Mouse (Mus musculus) heart, embryonic 14.5 days (tissue): ENCODE results near the gene Tlk2. TPM values are rescaled to one million over a fixed set of nuclear protein-coding genes. Genes with fewer than 3 reads are reported as not detected.

Experiments
- ATAC-seq: fragments of 200-750 bp; cut with Nextera tagmentation; 2 replicates; pipeline ENCODE4 v1.8.0; 2017; ENCODE audit warnings: low read depth, moderate TSS enrichment; ENCODE audit not compliant: insufficient number of reproducible peaks, insufficient read depth, low FRiP score
- H3K27ac ChIP-seq, 2 experiments: fragments of 200-500 bp in 1 of 2; fragments of 300-500 bp in 1 of 2; sonication (generic) in 1 of 2; replicated peaks in 1 of 2; 2 replicates each; pipeline ENCODE4 v1.5.1; 2012 to 2014; ENCODE audit warnings: low read depth in 2 of 2, low read length in 2 of 2, control low read depth in 1 of 2, mild to moderate bottlenecking in 1 of 2, mixed read lengths in 1 of 2; ENCODE audit not compliant: control insufficient read depth in 1 of 2, insufficient read depth in 1 of 2
- H3K27me3 ChIP-seq: fragments of 300-500 bp; sonication (generic); 2 replicates; pipeline ENCODE4 v1.6.1; 2014; ENCODE audit warnings: mild to moderate bottlenecking, low read length, control low read depth; ENCODE audit not compliant: control insufficient read depth, insufficient read depth
- H3K36me3 ChIP-seq: fragments of 300-500 bp; sonication (generic); 2 replicates; pipeline ENCODE4 v1.6.1; 2014; ENCODE audit warnings: mild to moderate bottlenecking, control low read depth, low read length, mixed read lengths; ENCODE audit not compliant: control insufficient read depth, insufficient read depth
- H3K4me1 ChIP-seq, 2 experiments: fragments of 200-500 bp in 1 of 2; fragments of 300-500 bp in 1 of 2; sonication (generic) in 1 of 2; 2 replicates each; pipeline ENCODE4 v1.6.1; 2012 to 2014; ENCODE audit warnings: low read length in 2 of 2, control low read depth in 1 of 2, mixed read lengths in 1 of 2; ENCODE audit not compliant: control insufficient read depth in 2 of 2, insufficient read depth in 2 of 2
- H3K4me2 ChIP-seq: fragments of 300-500 bp; sonication (generic); 2 replicates; pipeline ENCODE4 v1.6.1; 2014; ENCODE audit warnings: mild to moderate bottlenecking, low read length
- H3K4me3 ChIP-seq, 2 experiments: fragments of 200-500 bp in 1 of 2; fragments of 300-500 bp in 1 of 2; sonication (generic) in 1 of 2; 2 replicates each; pipeline ENCODE4 v1.5.1; 2012 to 2014; ENCODE audit warnings: low read length in 2 of 2, mild to moderate bottlenecking in 2 of 2, control low read depth in 1 of 2, low read depth in 1 of 2, moderate library complexity in 1 of 2; ENCODE audit not compliant: control insufficient read depth in 1 of 2, insufficient read depth in 1 of 2
- H3K9ac ChIP-seq: fragments of 300-500 bp; sonication (generic); 2 replicates; pipeline ENCODE4 v1.6.1; 2014; ENCODE audit warnings: mild to moderate bottlenecking, low read length
- H3K9me3 ChIP-seq: fragments of 300-500 bp; sonication (generic); 2 replicates; pipeline ENCODE4 v1.6.1; 2016; ENCODE audit warnings: low read length, control low read depth; ENCODE audit not compliant: control insufficient read depth
- WGBS: fragments of 180-500 bp; shearing (Covaris S2); extraction: QIAGEN DNeasy Blood & Tissue Kit; methylation state at CpG from one replicate; pipeline ENCODE4 v1.1.7; 2014; 5-methylcytosine and 5-hydroxymethylcytosine counted together
- polyA plus RNA-seq: library from polyadenylated mRNA; unstranded; fragments of >200 nt; fragmentation: Nextera tagmentation; extraction: Ambion mirVana; gene quantifications from 2 replicates; pipeline ENCODE4 v1.2.1, GENCODE M21; 2014

Gene Tlk2
- polyA plus RNA-seq, 1 experiment from 2014 or later = 21.9 TPM

DNA sequence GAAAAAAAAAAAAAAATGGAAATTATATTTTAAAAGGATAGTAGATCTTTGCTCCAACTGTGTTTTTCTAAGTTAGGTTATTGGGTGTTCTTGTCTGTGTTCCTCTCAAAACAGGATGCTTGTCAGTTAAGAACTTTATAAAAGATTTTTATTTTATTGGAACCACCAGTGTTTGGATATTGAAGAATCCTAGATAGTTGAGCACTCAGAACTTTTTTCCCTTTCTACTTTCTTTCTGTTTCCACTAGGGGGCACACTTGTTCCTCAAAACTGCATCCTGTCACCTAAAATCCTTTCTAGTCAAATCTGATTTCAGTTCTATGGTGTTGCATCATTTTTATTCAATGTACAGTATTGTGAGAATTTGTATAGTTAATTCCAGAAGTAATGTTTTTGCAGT, 62.4 kb downstream of the Tlk2 start:
- no peak overlapping the region for H3K9ac ChIP-seq
- H3K27ac ChIP-seq = no peak overlapping the region
- H3K4me1 ChIP-seq = peaks cover 4 to 9% of the 10 kb centered on the region in 2 experiments; a peak in 3 of 4 replicates
- no peak overlapping the region for H3K4me2 ChIP-seq
- peaks cover 61% of the 10 kb centered on the region for H3K36me3 ChIP-seq
- no peaks in the 10 kb centered on the region for H3K9me3 ChIP-seq
- H3K4me3 ChIP-seq = no peak overlapping the region
- no peak for ATAC-seq
- H3K27me3 ChIP-seq = no peaks in the 10 kb centered on the region

DNA sequence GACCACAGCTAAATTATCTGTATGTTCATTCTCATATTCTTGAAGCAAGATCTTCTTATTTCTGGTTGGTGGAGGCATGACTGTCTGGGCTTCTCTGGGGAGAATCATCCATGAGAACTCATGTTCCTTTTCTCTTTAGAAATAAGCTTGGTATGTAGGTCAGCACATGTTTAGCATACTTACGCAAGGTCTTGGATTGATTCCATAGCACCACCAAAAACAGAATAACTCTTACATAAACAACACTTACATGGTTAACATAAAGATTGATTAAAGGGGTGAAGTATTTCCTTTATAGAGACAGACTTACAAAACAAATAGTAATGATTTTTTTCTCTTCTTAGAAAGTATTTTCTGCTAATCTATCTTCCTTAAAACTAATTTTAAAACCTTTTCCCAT, 67.8 kb downstream of the Tlk2 start:
- Histone ChIP-seq H3K36me3 (peaks cover 91% of the 10 kb centered on the region), H3K9me3 (no peaks in the 10 kb centered on the region), H3K4me1 (no peaks in the 10 kb centered on the region), H3K9ac (no peak overlapping the region), H3K27ac (no peak overlapping the region), H3K4me2 (no peak overlapping the region), H3K4me3 (no peak overlapping the region), H3K27me3 (no peaks in the 10 kb centered on the region)
- 97% methylated on average over 1 of the region's 1 CpGs for whole genome bisulfite sequencing
- no peak for ATAC-seq

DNA sequence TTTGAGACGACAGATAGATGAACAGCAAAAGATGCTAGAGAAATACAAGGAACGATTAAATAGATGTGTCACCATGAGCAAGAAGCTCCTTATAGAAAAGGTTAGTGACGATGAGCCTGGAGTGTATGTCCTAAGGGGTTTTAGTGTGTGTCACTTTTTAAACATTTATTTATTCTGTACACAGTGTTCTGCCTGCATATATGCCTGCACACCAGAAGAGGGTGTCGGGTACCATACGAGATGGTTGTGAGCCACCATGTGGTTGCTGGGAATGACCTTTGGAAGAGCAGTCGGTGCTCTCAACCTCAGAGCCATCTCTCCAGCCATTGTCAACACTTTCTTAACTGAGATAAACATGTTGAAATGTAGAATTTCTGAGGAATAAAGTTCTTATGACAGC, 68.2 kb downstream of the Tlk2 start:
- Histone ChIP-seq H3K36me3 (peaks cover 90% of the 10 kb centered on the region), H3K9ac (no peak overlapping the region), H3K27me3 (no peaks in the 10 kb centered on the region), H3K27ac (no peak overlapping the region), H3K9me3 (no peaks in the 10 kb centered on the region), H3K4me3 (no peak overlapping the region), H3K4me1 (no peaks in the 10 kb centered on the region), H3K4me2 (no peak overlapping the region)
- 86% methylated on average over 6 of the region's 6 CpGs for WGBS
- no peak for ATAC-seq

DNA sequence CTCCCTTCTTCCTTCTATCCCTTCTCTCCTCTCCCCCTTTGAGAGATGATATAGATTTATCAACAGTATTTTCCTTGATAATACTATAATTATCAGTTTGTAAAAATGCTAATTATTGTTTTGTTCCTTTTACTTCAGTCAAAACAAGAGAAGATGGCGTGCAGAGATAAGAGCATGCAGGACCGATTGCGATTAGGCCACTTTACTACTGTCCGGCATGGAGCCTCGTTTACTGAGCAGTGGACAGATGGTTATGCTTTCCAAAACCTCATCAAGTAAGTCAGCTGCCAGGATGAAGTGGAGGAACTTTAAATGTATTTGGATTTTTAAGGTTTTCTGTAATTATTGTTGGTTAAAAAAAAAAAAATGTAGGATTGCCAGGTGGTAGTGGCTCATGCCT, 68.7 kb downstream of the Tlk2 start:
- no peaks in the 10 kb centered on the region for H3K27me3 ChIP-seq
- 95% methylated on average over 5 of the region's 5 CpGs for WGBS
- ATAC-seq = no peak
- no peaks in the 10 kb centered on the region for H3K4me1 ChIP-seq
- H3K36me3 ChIP-seq = peaks cover 89% of the 10 kb centered on the region
- H3K9ac ChIP-seq = no peak overlapping the region
- H3K4me3 ChIP-seq = no peak overlapping the region
- no peak overlapping the region for H3K27ac ChIP-seq
- H3K9me3 ChIP-seq = no peaks in the 10 kb centered on the region
- H3K4me2 ChIP-seq = no peak overlapping the region

DNA sequence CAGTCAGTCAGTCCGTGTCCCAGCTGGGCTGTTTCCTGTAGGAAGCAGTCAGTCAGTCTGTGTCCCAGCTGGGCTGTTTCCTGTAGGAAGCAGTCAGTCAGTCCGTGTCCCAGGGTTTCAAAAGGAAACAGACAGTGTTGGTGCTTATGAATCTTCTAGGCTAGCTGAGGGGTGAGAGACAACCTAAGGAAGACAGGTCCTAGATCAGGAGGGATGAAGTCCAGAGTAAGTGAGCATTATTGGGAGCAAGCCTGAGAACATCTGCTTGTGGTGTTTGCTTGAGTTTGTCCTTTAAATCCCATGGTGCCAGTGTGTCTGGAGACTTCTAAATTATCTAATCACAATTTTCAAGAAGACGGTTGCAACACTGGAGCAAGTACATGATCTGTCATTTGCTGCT, 81.1 kb downstream of the Tlk2 start:
- Histone ChIP-seq H3K4me2 (no peak overlapping the region), H3K27ac (no peak overlapping the region), H3K9me3 (no peaks in the 10 kb centered on the region), H3K36me3 (peaks cover 87% of the 10 kb centered on the region), H3K27me3 (no peaks in the 10 kb centered on the region), H3K4me3 (no peak overlapping the region), H3K9ac (no peak overlapping the region), H3K4me1 (no peaks in the 10 kb centered on the region)
- 51% methylated on average over 3 of the region's 3 CpGs for WGBS
- ATAC-seq = no peak

DNA sequence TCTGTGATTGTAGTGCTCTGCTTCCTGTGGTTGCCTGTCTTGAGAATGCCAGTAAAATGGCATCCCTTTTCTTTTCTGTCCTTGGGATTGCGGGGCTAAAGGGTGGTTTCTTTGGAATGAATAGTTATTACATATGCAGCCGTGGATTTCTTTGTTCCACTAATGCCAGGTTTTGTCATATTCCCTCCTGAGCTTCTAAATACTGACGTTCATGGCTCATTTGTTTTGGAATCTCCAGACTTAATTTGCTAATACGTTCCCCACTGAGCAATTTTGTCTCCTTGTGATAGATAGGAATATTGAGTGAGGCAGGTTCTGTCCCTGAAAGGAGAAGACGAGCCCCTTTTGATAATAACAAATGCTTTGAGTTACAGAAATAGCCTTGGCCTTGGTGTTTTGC, 82.5 kb downstream of the Tlk2 start:
- no peaks in the 10 kb centered on the region for H3K9me3 ChIP-seq
- H3K27me3 ChIP-seq = no peaks in the 10 kb centered on the region
- peaks cover 79% of the 10 kb centered on the region for H3K36me3 ChIP-seq
- H3K9ac ChIP-seq = no peak overlapping the region
- H3K4me3 ChIP-seq = no peak overlapping the region
- ATAC-seq = no peak
- H3K4me1 ChIP-seq = no peaks in the 10 kb centered on the region
- H3K4me2 ChIP-seq = no peak overlapping the region
- no peak overlapping the region for H3K27ac ChIP-seq
- 86% methylated on average over 5 of the region's 5 CpGs for WGBS

DNA sequence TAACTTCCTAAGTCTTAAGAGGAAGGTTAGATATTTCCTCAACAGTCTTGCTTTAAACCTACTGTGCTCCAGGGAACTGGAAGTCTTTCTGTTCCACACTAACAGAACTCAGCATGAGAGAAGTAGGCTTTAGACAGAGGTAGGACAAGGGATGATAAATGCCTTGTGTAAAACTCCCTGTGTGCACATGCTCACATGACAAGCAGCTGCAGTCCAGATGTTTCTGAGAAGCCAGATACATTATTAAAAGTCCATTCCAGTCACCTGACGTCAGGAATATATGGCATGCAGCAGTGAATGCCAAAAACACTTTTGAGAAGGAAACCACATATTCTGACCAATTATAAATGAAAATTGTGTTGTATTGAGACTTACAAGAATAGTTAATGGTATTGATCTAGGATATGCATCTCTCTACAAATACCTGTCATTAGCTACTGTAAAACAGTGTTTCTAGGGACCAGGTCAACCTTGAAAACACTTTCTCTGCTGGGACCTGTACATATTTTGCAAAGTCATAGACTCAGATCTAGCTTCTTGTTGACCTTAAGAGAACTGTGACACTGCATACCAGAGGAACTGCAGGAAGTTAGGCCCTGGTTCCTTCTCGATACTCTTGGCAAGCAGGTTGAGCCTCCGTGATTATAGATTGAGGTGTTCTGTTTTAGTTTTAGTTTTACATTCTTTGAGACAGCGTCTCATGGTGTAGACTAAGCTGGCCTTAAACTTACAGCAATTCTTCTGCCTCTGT, 83.2 kb downstream of the Tlk2 start:
- no peak for ATAC-seq
- Histone ChIP-seq H3K27ac (no peak overlapping the region), H3K4me2 (no peak overlapping the region), H3K4me3 (no peak overlapping the region), H3K9me3 (no peaks in the 10 kb centered on the region), H3K27me3 (no peaks in the 10 kb centered on the region), H3K4me1 (no peaks in the 10 kb centered on the region), H3K36me3 (peaks cover 79% of the 10 kb centered on the region), H3K9ac (no peak overlapping the region)
- WGBS = 81% methylated on average over 4 of the region's 4 CpGs

DNA sequence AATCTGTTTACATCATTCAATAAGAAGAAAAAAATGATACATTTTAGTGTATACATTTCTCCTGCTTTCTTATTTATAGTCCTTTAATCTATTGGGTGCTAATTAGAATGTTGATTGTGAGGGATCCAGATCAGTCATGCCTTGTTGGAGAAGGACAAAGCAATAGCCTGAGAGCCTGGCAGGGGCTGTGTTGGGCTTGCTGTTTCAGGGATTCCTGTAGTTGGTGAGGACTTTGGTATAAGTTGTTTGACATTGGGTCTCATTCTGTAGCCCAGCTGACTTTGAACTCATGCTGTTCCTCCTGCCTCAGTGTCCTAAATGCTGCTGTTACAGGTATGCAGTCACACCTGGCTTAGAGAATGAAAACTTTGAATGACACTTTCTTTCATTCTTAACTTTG, 85.9 kb downstream of the Tlk2 start:
- Histone ChIP-seq H3K4me2 (no peak overlapping the region), H3K27me3 (no peaks in the 10 kb centered on the region), H3K9me3 (no peaks in the 10 kb centered on the region), H3K9ac (no peak overlapping the region), H3K27ac (no peak overlapping the region), H3K4me1 (no peaks in the 10 kb centered on the region), H3K36me3 (peaks cover 81% of the 10 kb centered on the region), H3K4me3 (no peak overlapping the region)
- ATAC-seq = no peak
